Mouse (Mus musculus): Measurements from ENCODE around the gene Gm28434. TPM values are rescaled to one million over a fixed set of nuclear protein-coding genes. Genes with fewer than 3 reads are reported as not detected.

Gene Gm28434
- not detected for total RNA-seq (2021)
- long read RNA-seq, experiment 1, result 0 reads
- long read RNA-seq, experiment 2, result 0 reads

DNA sequence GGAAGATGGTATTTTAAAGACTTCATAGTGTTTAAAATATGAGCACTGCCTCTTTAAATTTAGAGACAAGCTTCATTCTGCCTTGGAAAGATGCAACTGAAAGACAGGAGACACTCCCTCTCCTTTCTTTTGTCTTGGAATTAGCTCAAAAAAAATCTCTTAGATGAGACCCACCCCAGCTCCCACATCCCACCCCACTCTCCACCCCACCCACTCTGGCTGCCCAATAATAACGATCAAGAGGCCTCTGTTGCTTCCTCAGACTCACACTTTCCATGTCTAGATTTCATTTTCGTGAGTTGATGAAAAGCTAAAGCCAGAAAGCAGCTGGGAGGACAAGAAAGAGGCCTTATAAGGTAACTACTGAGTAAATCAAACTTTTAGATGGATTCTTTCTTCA is at the start of gene Gm28434, which contains the start of gene 2310003L06Rik:
Gene Gm28434, plus strand, starts transcription at position 317 of the 400 bp plus-strand sequence.
Gene 2310003L06Rik, plus strand, starts transcription at position 259 of the 400 bp plus-strand sequence.
- intact Hi-C loops (cut with DNase I; ENCODE audit: low total_unique reads), result no loop called here
- no peak for DNase-seq

DNA sequence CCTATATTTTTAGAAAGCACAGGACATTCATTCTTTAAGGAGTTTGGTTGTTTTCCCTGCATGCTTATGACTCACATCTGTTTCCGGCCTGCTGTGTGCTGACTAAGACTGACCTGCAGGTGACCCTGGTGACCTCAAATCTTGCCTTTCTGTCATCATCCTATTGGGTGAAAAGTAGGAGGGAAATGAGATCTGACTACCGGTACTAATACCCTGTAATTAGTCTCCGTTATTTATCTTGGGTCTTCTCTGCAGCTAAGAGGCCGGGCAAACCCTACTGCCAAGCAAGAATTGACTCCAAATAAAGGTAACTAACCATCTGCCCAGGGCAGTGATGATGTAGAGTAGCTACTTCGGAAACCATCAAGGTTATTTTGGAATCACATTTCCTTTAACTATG is 43.9 kb upstream of the Gm28434 start, which contains the start of gene Csn3:
Gene Csn3, plus strand, starts transcription at position 208 of the 400 bp plus-strand sequence.
- intact Hi-C loops (cut with DNase I; ENCODE audit: low total_unique reads), result no loop called here
- no peak for DNase-seq

DNA sequence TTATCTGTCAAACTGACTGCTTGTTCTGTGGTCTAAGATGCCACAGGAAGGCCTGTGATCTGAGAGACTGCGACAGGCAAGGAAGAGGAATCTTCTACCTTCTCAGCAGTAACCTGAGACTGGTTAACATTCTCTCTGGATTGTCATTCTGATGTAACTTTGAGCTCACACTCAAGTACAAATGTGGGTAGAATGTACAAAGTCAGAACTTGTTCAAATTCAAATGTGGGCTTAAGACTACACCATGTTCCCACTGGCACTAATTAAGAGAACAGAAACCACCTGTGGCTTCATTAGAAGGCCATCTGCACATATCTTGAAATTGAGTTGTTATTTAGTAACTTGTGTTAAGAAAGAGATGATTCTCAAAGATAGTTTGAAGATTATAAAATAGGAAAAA is 37.7 kb upstream of the Gm28434 start:
- intact Hi-C loops (cut with DNase I; ENCODE audit: low total_unique reads), result no loop called here
- no peak for DNase-seq

DNA sequence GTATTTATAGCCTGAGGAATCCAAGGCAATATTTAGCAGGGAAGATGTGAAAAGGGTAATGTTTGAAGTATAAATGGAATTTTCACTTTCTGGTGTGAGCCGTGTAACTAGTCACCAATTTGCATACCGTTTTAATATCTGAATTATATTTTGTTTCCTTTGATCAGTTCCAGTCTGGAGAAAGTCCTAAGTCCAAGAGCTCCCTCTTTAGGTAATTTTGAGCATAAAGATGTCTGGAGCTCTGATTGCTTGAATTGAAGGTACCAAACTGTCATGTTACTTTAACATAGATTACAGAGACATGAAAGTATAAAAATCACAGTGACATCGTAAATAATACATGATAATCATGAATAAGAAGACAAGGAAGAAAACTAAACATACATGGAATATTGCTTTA is 28.6 kb upstream of the Gm28434 start:
- intact Hi-C loops (cut with DNase I; ENCODE audit: low total_unique reads), result no loop called here
- no peak for DNase-seq

DNA sequence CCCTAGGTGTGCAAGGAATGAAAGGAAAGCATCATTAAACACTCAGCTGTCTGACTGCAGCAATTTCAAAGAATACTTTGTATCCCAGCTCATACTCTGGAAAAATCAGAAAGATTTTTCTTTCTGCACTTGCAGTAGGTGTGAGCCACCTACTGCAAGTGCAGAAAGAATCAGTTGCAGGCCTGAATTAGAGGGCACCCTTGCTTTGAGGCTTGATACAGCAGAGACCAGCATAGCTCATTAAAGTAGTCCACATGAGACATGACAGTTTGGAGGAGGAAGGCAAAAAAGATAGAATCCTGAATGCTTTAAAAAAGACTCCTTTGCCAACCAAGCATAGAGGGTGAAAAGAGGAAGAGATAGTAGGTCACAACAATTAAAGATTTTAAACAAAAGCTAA is 26.8 kb upstream of the Gm28434 start:
- no peak for DNase-seq
- intact Hi-C loops (cut with DNase I; ENCODE audit: low total_unique reads), result no loop called here

DNA sequence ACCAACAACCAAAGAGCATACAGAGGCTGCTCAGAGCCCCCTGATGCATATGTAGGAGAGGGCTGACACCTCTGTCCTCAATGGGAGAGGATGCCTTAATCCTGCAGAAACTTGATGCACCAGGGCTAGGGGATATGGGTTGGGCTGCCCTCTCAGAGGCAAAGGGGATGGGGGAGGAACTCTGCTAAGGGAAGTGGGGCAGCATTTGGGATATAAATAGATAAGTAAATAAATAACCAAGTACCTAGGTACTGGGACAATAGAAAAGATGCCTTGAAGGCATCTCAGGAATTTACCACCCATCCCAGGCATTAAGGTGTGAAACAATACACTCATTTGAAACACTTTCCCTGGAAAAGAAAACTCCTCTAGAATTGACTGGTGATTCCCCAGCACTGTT is 17.5 kb upstream of the Gm28434 start:
- intact Hi-C loops (cut with DNase I; ENCODE audit: low total_unique reads), result no loop called here
- DNase-seq, result no peak

DNA sequence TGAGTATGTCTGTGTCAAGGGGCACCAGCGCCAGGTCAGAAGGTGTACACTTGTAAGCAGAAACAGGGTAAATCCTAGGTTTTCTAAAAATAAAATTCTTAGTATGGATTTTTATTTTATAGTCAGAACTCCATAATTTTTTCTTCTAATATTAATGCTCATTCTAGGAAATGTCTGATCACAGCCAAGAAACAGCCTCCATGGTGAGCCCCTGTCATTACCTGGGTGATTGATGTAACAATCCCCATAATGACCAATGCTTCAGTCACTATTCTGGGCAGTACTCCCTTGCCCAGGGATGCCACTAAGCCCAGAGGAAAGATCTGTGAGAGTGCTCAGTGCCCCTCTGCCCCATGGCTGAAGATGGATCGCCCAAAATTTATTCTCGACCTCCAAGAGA is 9.8 kb downstream of the Gm28434 start, which contains the start of gene Cabs1:
Gene Cabs1, plus strand, starts transcription at position 301 of the 400 bp plus-strand sequence.
- DNase-seq, result no peak
- intact Hi-C loops (cut with DNase I; ENCODE audit: low total_unique reads), result no loop called here

DNA sequence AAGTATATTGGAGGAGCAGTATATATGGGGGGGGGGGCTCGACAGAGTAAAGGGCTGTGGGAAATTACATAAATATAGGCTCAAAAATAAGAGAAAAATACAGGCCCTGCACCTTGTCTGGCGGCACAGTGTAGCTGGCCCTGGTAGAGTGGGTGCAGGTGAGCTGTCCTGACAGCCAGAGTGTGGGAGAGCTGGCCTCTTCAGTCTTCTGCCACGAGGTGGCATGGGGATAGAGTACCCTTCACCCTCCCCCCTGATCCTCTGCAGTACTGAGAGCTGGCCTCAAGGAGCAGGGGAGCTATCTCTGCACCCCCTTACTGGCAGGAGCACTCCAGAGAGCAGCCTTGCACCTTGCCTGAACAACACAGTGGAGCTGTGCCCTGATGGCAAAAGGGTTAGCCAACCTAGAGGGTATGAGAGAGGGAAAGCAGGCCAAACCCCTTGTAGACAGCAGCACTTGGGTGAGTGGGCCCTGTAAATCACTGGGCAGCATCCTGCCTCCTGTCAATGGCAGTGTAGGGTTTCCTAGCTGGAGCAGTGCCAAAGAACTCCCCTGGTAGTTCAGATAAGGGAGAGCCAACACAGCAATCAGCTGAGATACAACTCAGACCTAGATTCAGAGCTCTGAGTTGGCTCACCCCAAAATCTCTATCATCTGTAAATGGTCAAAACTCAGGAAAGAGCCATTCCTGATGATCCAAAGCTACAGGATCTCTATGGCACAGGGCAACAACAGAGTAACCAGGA is 13.3 kb downstream of the Gm28434 start:
- intact Hi-C loops (cut with DNase I; ENCODE audit: low total_unique reads), result no loop called here
- no peak for DNase-seq

DNA sequence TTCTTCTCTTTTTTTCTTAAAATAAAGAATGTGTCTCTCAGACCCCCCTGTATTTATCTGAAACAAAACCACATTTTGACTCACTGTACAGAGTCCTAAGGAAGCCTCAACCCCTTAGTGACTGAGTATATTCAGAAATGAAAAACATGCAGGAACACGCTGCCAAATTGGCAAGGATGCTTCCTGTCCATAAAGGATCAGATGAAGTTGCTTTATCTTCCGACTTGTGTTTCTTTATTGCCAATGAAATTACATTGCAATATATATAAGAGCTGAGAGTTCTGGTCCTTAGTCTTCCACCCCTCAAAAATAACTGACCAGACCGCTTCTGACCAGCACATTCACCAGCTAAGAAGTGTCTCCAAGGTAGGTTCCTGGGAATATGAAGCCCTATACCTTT is 32.9 kb downstream of the Gm28434 start, which contains the start of gene Smr3a:
Gene Smr3a, plus strand, starts transcription at position 301 of the 400 bp plus-strand sequence.
- DNase-seq, result no peak
- intact Hi-C loops (cut with DNase I; ENCODE audit: low total_unique reads), result no loop called here

DNA sequence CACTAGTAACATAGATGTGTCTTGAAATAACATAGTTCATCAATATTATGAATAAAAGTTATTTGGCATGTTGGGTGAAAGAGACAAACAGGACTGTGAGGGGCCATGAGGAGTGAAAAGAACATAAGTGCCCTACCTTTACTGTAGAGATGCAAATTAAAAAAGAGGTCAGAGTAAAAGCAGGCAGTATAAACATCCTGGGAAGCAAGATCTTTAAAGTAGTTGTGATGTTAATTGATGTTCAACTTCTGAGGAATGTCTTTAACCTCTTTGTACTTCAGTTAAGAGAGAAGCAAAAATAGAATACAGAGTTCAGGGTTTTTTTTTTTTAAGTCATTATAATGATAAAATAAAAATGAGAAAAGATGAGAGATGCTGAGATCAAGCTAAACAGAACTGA is 35.9 kb downstream of the Gm28434 start:
- intact Hi-C loops (cut with DNase I; ENCODE audit: low total_unique reads), result no loop called here

More for the DNA sequence above, 35.9 kb downstream of the Gm28434 start:
- no peak for DNase-seq

Other genes with a start within 250 kb of the Gm28434 start
- not detected for gene Csn1s2a, start 194.9 kb upstream of the Gm28434 start, total RNA-seq (2021)
- gene Csn1s2b, start 161.4 kb upstream of the Gm28434 start, total RNA-seq (2021), result not detected
- gene Prr27, start 143.8 kb upstream of the Gm28434 start, total RNA-seq (2021), result not detected
- gene Odam, start 84.5 kb upstream of the Gm28434 start, total RNA-seq (2021), result not detected
- not detected for gene Csn3, start 43.9 kb upstream of the Gm28434 start, total RNA-seq (2021)
- not detected for gene 2310003L06Rik, start 58 bp upstream of the Gm28434 start, total RNA-seq (2021)
- not detected for gene Cabs1, start 9.9 kb downstream of the Gm28434 start, total RNA-seq (2021)
- not detected for gene Smr3a, start 33.0 kb downstream of the Gm28434 start, total RNA-seq (2021)
- gene Smr2, start 117.0 kb downstream of the Gm28434 start, total RNA-seq (2021), result not detected
- not detected for gene Gm11116, start 142.0 kb downstream of the Gm28434 start, total RNA-seq (2021)
- gene Gm11115, start 184.6 kb downstream of the Gm28434 start, total RNA-seq (2021), result not detected

Measured in gastrocnemius, postnatal 14 days (tissue).